24 mouse cellular contexts compared by ENCODE assay signal in the genomic region with DNA sequence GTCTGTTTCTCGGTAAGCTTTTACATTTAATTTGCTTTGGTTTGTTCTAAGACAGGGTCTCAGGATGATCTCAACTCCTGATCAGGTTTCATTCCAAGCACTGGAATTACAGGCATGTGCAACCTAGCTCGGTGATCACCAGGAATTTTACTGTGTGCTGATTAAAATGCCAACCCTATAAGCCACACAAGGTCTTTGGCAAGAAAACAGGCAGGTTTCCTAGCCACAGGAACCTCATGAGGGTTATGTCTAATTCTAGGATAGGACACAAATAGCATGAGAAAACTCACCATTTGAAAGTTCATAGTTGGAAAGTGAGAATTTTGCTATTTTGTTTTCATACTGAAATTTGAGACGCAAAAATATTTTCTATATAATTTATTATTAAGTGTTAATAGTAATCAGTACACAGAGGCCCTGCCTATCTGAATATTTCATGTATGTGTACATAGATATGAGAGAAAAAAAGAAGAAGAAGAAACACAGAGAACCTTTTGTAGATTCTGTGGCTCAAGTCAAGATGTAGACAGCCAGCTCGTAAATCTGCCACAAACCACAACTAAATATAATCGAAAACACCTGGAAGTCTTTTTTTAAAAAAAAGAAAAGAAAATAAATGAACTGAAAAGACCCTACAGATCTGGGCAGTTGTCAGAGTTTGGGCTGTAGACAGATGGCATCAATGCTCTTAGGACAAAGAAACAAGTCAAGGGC. TPM values are rescaled to one million over a fixed set of nuclear protein-coding genes. Genes with fewer than 3 reads are reported as not detected.
DNase-seq lines count a peak whose midpoint lies in the region; TF ChIP-seq lines count a peak whose summit lies in the region.
"Had no signal": no experiment of that assay in that cellular context is flagged by ENCODE, and none has a peak within 500 bp of the region (broad histone marks: within the 10 kb centered on the region; RNA-seq: fewer than 3 reads in every experiment).

No protein-coding gene starts in this region.

- DNase-seq in kidney, adult 2 months: peak; percentile 22
- DNase-seq in kidney, postnatal 14 days: no peak
- peak; percentile 74 for DNase-seq in 3T3-L1 (ENCODE audit: low read depth, low spot score)
- peak; percentile 74 for DNase-seq in Muller cell, postnatal 12 days (ENCODE audit: inconsistent ontology term)
- peak; percentile 43 for DNase-seq in forelimb bud, embryonic 11.5 days (ENCODE audit: low read depth, low spot score)
- no peak for DNase-seq in thymus, postnatal 10 days (ENCODE audit: low spot score in 2 of 2)
- DNase-seq in layer of hippocampus, postnatal 25 days (ENCODE audit: extremely low spot score in 1 of 2, low spot score in 1 of 2): no peak
- DNase-seq: adrenal gland, adult 8-10 months; cerebellum, adult 11-12 months; cerebellum, postnatal 10 days; layer of hippocampus, postnatal 36 days; right cerebral cortex, adult 18-20 months; thymus, postnatal 4 days had no signal

- no peak for TF ChIP-seq POLR2A in kidney, adult 2 months (IDR thresholded peaks at IDR 0.05; ENCODE audit: low read depth, low read length)

- no peak overlapping the region for H3K4me3 ChIP-seq in kidney, adult 2 months (ENCODE audit: insufficient read depth, low read depth, low read length)
- H3K4me3 ChIP-seq: erythroblast, embryonic 14.5 days; heart, embryonic 10.5 days; hindbrain, embryonic 15.5 days; intestine, embryonic 15.5 days; layer of hippocampus, adult 2 months; limb, embryonic 12.5 days; liver, embryonic 12.5 days; midbrain, embryonic 15.5 days; neural tube, embryonic 13.5 days; stomach, embryonic 15.5 days had no signal

- H3K27ac ChIP-seq in kidney, adult 2 months (ENCODE audit: insufficient read depth, low read depth, low read length): no peak overlapping the region
- H3K27ac ChIP-seq: heart, embryonic 10.5 days; hindbrain, embryonic 15.5 days; intestine, embryonic 15.5 days; kidney, postnatal 0 days; layer of hippocampus, adult 2 months; liver, embryonic 12.5 days; midbrain, embryonic 15.5 days; neural tube, embryonic 13.5 days; stomach, embryonic 15.5 days had no signal

- H3K36me3 ChIP-seq in kidney, adult 2 months (ENCODE audit: control insufficient read depth, insufficient read depth, low read length): no peaks in the 10 kb centered on the region
- H3K36me3 ChIP-seq: heart, embryonic 10.5 days; hindbrain, embryonic 15.5 days; intestine, embryonic 15.5 days; limb, embryonic 12.5 days; liver, embryonic 12.5 days; midbrain, embryonic 15.5 days; neural tube, embryonic 13.5 days; stomach, embryonic 15.5 days had no signal

- WGBS in kidney, adult 2 months: 59% methylated on average over 5 of the region's 5 CpGs

- no peaks in the 10 kb centered on the region for H3K4me1 ChIP-seq in kidney, adult 2 months (ENCODE audit: control insufficient read depth, insufficient read depth, low read length)
- H3K4me1 ChIP-seq: heart, embryonic 10.5 days; hindbrain, embryonic 15.5 days; intestine, embryonic 15.5 days; liver, embryonic 12.5 days; midbrain, embryonic 15.5 days; neural tube, embryonic 13.5 days; stomach, embryonic 15.5 days had no signal

- TF ChIP-seq CTCF in kidney, adult 2 months (conservative IDR thresholded peaks at IDR 0.05; ENCODE audit: insufficient read depth, insufficient read length, low read depth, low read length): no peak

- no peaks in the 10 kb centered on the region for H3K27me3 ChIP-seq in kidney, adult 2 months (replicated peaks; ENCODE audit: control insufficient read depth, insufficient read depth, low read length)
- H3K27me3 ChIP-seq: hindbrain, embryonic 15.5 days; intestine, embryonic 15.5 days; limb, embryonic 12.5 days; liver, embryonic 12.5 days; midbrain, embryonic 15.5 days; neural tube, embryonic 13.5 days; stomach, embryonic 15.5 days had no signal

RNA-seq across cellular contexts. Expression of gene Clcn5, which starts 58.6 kb away (rescaled TPM):
- 19.1 and 20.4 TPM in 2 replicates for polyA plus RNA-seq in kidney, adult 2 months (2012; rRNA removed)
- total RNA-seq in layer of hippocampus, postnatal 25 days (2021): 1 to 10 TPM; 8.3 to 8.4 TPM

Comparison
In these comparisons a context has a peak if more than half of its experiments do, and no peak if none do; other contexts are left out.
1. DNase-seq: peak in kidney, adult 2 months (single experiment), 3T3-L1 (single experiment), Muller cell, postnatal 12 days (single experiment) and forelimb bud, embryonic 11.5 days (single experiment); none in kidney, postnatal 14 days (single experiment), thymus, postnatal 10 days (0 of 2) and layer of hippocampus, postnatal 25 days (0 of 2).